In the genomic region with DNA sequence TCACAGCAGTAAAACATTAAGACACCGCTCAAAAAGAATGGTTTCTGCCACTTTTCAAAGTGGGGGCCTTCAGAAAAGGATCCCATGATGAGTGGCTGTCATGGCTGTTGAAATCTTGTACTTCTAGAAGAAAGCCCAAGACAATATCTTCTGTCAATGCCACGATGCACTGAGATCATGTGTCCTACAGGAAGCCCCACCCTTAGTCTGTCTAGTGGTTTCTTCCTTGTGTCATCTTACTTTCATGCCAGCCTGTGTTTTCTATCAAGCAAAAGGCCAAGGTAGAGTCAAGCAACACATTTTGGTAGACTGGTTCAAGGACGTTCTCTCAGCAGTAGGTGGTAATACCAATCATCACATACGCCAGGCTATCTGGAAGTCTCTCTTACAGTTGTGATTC, we compare ENCODE assay signal across 27 mouse cellular contexts.
A peak's percentile ranks its signal among the peaks of the same experiment; 100 is the strongest.
DNase-seq lines count a peak whose midpoint lies in the region; ATAC-seq and TF ChIP-seq lines count a peak whose summit lies in the region.
"Had no signal": no experiment of that assay in that cellular context is flagged by ENCODE, and none has a peak within 500 bp of the region (broad histone marks: within the 10 kb centered on the region; RNA-seq: fewer than 3 reads in every experiment).

No protein-coding gene starts in this region.

- peak; percentile 19; the same call in 1 of the 2 replicates for ATAC-seq in neutrophil, adult 5-6 weeks (ENCODE audit: extremely low read depth, insufficient number of reproducible peaks, low FRiP score, poor library complexity, severe bottlenecking)
- ATAC-seq: forebrain, embryonic 13.5 days; forebrain, embryonic 16.5 days; hindbrain, postnatal 0 days; intestine, embryonic 15.5 days had no signal

- TF ChIP-seq CTCF in thymus, adult 2 months (IDR thresholded peaks at IDR 0.05; ENCODE audit: borderline replicate concordance, control insufficient read depth, extremely low read depth, insufficient read depth, low read length, poor library complexity), result no peak

- H3K27me3 ChIP-seq in thymus, adult 2 months (ENCODE audit: control insufficient read depth, insufficient read depth, low read length), result no peaks in the 10 kb centered on the region
- H3K27me3 ChIP-seq: forebrain, embryonic 13.5 days; heart, embryonic 15.5 days; hindbrain, embryonic 13.5 days; intestine, embryonic 15.5 days had no signal

- TF ChIP-seq POLR2A in thymus, adult 2 months (IDR thresholded peaks at IDR 0.05; ENCODE audit: control insufficient read depth, extremely low read depth, insufficient read depth, low read length, poor library complexity), result no peak

- WGBS in thymus, adult 2 months, result 77% methylated on average over 4 of the region's 4 CpGs

- peak overlapping the region; percentile 43; the same call in 1 of the 2 replicates for H3K27ac ChIP-seq in thymus, adult 2 months (ENCODE audit: control insufficient read depth, insufficient read depth, low read length)
- H3K27ac ChIP-seq: forebrain, embryonic 10.5 days; forebrain, embryonic 13.5 days; gastrocnemius, adult 2 months; heart, embryonic 15.5 days; hindbrain, embryonic 10.5 days; hindbrain, embryonic 13.5 days; hindbrain, postnatal 0 days; intestine, embryonic 15.5 days had no signal

- no peak overlapping the region for H3K4me3 ChIP-seq in thymus, adult 2 months (ENCODE audit: control insufficient read depth, insufficient read depth, low read length)
- H3K4me3 ChIP-seq: forebrain, embryonic 10.5 days; forebrain, embryonic 13.5 days; gastrocnemius, adult 2 months; heart, embryonic 15.5 days; hindbrain, embryonic 10.5 days; hindbrain, embryonic 13.5 days; intestine, embryonic 15.5 days had no signal

- no peaks in the 10 kb centered on the region; the same call in 1 of the 2 replicates for H3K4me1 ChIP-seq in thymus, adult 2 months (replicated peaks; ENCODE audit: control insufficient read depth, insufficient read depth, low read length)
- H3K4me1 ChIP-seq: forebrain, embryonic 13.5 days; heart, embryonic 15.5 days; hindbrain, embryonic 13.5 days; intestine, embryonic 15.5 days had no signal

- DNase-seq in thymus, adult 2 months, result no peak
- no peak for DNase-seq in thymus, postnatal 14 days
- peak; percentile 42 to 53 for DNase-seq in CD8-positive naive resting alpha-beta T cell, adult 2 months (ENCODE audit: low read depth in 2 of 2, low spot score in 2 of 2)
- DNase-seq in induced T-regulatory cell, adult 2 months (ENCODE audit: low read depth), result peak; percentile 53
- DNase-seq in adrenal gland, postnatal 10 days, result no peak
- no peak for DNase-seq in lung, adult 18-20 months
- no peak for DNase-seq in cerebellum, postnatal 25 days
- DNase-seq: adrenal gland, adult 2 months; adrenal gland, postnatal 25 days; B cell, adult 2 months; cerebellum, adult 11-12 months; cerebellum, adult 8-10 months; cerebellum, postnatal 10 days; gastrocnemius, adult 2 months; gastrocnemius, postnatal 14 days; heart, postnatal 10 days; heart, postnatal 36 days; kidney, adult 18-20 months had no signal

- no peaks in the 10 kb centered on the region for H3K36me3 ChIP-seq in thymus, adult 2 months (ENCODE audit: control insufficient read depth, insufficient read depth, low read length)
- H3K36me3 ChIP-seq: forebrain, embryonic 10.5 days; heart, embryonic 15.5 days; hindbrain, embryonic 10.5 days; hindbrain, embryonic 13.5 days; intestine, embryonic 15.5 days had no signal

Comparison
In these comparisons a context has a peak if more than half of its experiments do, and no peak if none do; other contexts are left out.
1. DNase-seq: peak in CD8-positive naive resting alpha-beta T cell, adult 2 months (2 of 2) and induced T-regulatory cell, adult 2 months (single experiment); none in thymus, adult 2 months (single experiment), thymus, postnatal 14 days (single experiment), adrenal gland, postnatal 10 days (single experiment), lung, adult 18-20 months (0 of 2) and cerebellum, postnatal 25 days (0 of 2).